Mouse (Mus musculus) left cerebral cortex, adult 18-20 months (tissue): ENCODE results near the gene Ceacam19. TPM values are rescaled to one million over a fixed set of nuclear protein-coding genes. Genes with fewer than 3 reads are reported as not detected.

Experiments used
- DNase-seq, 2 experiments: peaks; one replicate each; pipeline ENCODE4 v3.0.0; 2021 to 2022; ENCODE audit warnings: low spot score in 2 of 2, mixed read lengths in 1 of 2
- total RNA-seq, 2 experiments: library from RNA; stranded (reverse); gene quantifications; 2 replicates each; pipeline ENCODE4 v1.2.3; 2021

Gene Ceacam19
- total RNA-seq, 2 experiments from 2014 or later = not detected

- peak in 1 of 2 experiments; percentile 32 for DNase-seq
Observed at GRCm38 (mm10) chr7:19889881-19890280, 2.1 kb upstream of the Ceacam19 start.

GRCm38 (mm10) chr7:19880754-19881153, 7.0 kb downstream of the Ceacam19 start:
- no peak for DNase-seq

GRCm38 (mm10) chr7:19876781-19877425, 10.9 kb downstream of the Ceacam19 start:
- DNase-seq = no peak

DNA sequence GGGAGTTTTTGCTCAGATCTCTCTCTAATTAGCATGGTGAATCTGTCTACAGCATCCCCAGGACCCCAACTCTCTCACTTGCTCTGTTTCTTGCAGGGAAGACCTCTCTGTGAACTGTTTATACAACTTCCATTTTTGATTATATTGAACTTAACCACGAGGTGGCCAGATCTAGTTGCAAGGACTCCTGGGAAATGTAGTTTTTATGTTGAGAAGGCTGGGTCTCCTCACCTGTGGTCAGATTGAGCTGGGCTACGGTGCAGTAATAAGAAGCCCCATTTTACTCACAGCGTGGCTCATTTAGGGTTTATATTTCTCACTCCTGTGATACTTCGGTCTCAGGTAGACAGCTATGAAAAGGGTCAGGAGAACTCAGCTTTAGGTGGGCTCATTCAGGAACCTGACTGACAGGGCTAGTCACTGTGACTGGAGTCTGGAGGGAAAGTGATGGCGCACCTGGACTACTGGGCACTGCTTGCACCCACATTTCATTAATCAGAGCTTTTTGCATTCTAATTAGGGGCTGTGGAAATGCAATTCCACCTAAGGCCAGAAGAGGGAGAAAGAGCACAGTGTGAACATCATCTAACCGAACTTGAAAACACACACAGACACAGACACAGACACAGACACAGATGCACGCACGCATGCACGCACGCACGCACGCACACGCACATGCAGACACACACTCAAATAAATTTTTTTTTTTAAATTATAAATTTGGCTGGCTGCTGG, 11.7 kb downstream of the Ceacam19 start:
- peak; percentile 41 to 53 for DNase-seq

DNA sequence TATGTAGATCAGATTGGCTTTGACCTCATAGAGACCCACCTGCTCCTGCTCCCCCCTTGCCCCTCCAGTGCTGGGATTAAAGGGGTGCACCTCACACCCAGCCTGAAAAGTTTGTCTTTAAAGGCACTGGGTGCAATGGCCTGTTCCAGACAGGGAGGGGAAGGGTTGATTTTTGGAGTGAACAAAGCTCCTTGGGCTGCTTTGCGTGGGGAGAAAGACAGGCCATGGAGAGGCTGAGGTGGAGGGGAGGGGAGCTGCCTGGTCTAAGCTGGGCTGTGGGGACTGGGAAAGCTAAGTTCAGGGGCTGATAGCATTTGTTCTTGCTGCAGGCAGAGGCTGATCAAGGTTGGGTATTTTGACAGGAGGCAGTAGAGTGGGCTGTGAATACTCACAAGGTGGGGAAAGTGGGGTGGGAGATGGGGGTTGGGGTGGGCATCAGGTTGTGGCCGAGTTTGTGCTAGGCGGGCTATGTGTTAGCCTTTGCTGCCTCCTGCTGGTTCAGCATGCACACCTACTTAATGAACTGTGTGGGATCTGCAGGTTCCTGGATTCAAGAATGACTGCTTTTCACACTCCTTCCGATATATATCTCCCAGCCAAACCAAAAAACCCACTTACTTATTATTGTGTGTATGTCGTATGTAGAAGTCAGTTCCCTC, 15.7 kb downstream of the Ceacam19 start:
- DNase-seq = no peak

DNA sequence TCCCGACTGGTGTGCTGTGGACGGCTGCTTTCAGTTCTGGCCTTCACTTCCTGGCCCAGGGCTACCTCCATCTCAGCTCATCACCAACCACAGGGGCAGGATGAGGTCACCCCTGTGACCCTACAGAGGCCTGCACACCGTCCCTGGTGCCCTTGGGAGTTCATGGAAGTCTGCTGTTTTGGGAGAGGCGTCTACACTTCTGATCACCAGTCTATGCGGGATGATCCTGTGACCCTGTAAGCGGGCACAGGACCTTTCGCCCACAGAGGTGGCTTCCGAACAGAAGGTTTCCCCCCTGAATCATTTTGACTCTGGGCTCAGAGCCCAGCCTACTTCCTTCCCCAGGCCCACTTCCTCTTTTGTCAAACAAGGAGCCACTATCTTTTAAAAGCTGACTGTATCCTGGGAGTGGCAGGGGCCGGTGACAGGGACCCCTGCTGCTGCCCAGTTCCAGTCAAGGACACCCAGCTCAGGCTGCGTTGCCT, 16.6 kb downstream of the Ceacam19 start:
- no peak for DNase-seq

DNA sequence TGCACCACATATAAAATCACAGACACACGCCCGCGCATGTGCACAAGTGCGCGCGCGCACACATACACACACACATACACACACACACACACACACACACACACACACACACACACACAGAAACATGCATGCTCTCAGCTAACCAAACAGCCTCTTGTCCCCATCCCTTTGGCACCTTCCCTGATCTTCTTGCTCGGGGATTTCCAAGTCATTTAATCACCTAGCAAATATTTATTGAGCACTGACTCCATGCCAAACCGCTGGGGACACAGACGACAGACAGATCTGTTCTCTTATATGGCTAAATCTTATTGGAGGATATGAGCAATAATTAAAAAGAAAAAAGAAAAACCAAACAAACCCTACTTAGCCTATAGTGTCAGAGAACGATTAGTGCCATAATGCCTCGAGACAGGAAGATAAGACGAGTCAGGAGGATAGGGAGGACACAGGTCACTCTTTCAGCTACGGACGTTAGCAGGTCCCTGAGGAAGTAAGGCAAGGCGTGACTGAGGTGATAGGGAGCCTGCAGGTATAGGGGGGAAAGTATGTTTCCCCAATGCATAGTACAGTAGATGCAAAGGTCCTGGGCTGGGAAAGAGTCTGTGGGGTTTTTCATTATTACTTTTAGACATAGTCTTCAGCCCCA, 19.9 kb downstream of the Ceacam19 start:
- no peak for DNase-seq

DNA sequence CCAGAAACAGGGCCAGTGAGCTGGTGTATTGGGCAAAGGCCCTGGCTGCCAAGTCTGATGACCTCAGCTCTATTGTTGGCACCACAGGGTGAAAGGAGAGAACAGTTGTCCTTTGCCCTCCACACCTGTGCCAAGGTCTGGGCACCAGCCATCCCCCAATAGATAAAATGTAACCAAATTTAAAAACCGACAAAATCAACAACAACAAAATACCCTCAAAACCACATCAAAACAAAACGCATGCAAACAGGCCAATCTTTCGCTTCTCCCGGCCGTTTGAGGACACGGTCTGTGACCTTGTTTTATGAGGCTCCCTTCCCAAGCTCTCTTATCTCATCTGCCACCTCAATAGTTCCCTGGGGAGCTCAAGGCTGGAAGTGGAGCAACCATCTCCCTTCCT, 21.3 kb downstream of the Ceacam19 start:
- DNase-seq = no peak

DNA sequence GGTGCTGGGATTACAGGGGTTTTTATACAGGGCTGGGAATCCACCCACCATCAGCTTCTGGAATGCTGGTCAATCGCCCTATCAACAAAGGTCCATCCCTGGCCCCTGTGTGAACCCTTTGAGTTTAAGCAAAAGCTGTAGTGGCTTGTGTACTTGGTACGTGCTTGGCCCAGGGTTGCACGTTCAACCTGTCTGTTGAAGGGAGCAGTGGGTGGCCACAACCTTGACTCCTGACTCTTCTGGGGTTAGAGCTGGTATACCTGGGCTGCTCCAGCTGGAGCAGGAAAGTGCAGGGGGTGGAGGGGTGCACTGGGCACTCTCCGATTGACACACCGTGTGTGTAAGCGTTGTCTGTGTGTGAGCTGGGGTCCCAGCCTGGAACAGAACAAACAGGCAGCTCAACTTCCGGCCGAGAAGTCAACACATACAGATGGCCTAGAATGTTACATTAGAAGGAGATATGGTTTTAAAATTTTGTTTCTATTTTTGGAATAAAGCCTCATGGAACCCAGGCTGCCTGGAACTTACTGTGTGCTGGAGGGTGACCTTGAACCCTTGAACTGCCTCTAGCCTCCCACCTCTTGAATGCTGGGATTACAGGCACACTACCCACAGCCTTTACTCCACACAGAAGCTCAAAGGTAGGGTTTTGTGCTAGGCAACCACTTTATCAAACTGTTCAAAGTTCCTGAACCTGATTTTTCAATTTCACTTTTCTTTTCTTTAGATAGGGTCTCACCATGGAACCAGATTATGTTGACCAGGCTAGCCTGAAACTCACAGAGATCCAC, 22.3 kb downstream of the Ceacam19 start:
- no peak for DNase-seq

DNA sequence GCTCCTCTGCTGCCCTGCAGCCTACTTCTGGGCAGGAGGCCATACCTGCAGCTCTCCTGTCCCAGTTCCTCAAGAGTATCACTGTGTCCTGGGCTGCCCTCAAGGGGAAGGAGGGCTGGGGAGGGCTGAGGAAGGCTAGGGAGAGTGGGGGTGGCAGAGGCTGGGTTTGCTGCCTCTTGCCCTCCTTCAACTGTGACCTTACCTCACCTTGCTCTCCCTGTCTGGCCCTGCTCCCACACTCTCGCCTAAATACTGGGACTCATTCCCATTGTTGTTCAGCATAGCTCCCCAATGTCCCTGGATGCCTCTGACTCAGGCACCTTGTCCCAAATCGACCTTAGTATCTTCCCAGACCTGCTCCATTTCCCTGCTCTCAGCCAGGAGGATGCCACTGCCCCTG, 23.5 kb downstream of the Ceacam19 start:
- DNase-seq = no peak

DNA sequence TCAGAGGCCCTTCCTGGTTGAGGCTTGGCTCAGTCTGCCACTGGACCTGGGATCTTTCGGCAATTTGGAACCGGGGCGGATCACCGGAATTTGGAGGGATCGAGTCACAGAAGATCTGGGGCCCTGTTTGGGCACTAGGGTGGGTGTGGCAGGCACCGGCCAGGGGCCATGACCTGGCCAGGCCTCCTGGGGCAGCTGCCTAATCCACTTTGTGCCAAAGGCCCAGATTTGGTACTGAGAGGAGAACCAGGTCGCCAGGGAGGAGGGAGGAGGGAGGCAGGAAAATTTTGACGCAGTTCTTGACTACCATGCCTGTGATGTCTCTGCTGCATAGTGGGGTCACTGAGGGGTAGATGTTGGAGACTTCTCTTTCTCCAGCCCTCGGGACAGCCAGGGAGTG, 26.6 kb downstream of the Ceacam19 start, which contains the start of gene Ceacam16:
Ceacam16 (minus strand) TSS at position 101 of the 400 bp plus-strand sequence.
- DNase-seq = no peak

DNA sequence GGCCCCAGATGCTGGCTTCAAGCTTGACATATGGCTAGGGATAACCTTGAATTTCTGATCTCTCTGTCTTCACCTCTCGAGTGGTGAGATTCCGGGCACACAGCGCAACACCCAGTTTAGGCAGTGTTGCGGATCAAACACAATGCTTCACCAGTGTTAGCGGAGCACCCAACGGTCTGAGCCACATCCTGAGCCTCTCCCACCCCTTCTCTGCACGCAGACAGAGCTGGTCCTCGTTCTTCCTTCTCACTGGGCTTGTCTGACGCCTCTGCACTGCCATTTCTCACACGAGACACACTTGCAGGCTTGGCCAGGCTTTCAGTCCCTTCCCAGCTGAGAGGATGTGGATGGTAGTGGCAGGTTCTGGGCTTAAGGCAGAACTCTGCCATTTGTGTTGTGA, 28.0 kb downstream of the Ceacam19 start:
- DNase-seq = no peak

DNA sequence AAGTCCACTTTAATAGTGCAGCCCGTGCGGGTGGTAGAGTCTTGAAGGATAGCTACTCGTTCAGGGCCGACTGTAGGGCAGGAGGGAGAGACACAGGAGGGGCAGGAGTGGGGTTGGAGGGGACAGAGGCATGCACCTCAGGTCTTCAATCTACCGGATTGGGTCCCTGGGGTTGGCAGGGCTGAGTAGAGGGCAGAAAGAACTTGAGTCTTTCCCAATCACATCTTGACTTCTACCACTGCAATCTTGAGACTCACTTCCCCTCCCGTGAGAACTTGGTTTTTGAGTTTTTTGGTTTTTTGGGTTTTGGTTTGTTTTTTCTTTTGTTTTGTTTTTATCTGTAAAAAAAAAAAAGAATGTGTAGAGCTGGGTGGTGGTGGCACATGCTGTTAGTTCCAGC, 31.5 kb downstream of the Ceacam19 start:
- no peak for DNase-seq

- no peak for DNase-seq
Observed at GRCm38 (mm10) chr7:19855663-19856062, 32.1 kb downstream of the Ceacam19 start.

- DNase-seq = no peak
Observed at GRCm38 (mm10) chr7:19853526-19853925, 34.2 kb downstream of the Ceacam19 start.

GRCm38 (mm10) chr7:19851858-19852570, 35.8 kb downstream of the Ceacam19 start, which contains the start of gene Gm19345:
Gene Gm19345 (plus strand): TSS chr7:19852003.
- DNase-seq = peak; percentile 15 to 31

- DNase-seq = no peak
Observed at GRCm38 (mm10) chr7:19844521-19845171, 43.1 kb downstream of the Ceacam19 start.

- peak; percentile 60 to 68 for DNase-seq
Observed at GRCm38 (mm10) chr7:19843561-19843960, 44.2 kb downstream of the Ceacam19 start.

DNA sequence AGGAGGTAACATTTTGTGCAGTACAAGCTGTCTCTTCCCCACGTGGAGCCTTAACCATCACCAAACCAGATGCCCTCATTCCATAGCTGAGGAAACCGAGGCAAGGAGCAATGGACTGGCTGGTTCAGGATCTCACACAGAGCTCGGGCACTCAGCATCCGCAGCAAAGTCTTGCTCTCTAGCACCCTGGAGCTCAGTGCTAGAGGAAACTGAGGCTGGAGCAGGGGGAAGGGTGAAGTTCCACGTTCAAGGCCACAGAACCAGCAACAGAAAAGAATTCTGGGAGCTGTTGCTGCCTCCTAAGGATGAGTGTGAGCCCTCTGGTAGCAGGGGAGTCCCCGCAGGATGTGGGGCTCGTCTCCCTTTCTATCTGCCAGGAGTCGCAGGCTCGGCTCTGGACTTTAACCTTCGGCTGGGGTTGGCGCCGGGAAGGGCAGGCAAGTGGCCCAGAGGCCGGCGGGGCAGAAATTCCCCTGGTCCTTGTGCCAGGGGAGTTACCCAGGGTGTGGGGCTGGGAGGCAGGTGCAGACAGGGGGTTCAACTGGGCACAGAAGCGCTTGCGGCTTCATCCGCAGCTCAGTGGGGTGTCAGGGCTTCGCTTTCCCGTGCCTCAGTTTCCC, 44.8 kb downstream of the Ceacam19 start:
- no peak for DNase-seq
